Mouse (Mus musculus) embryonic fibroblast, embryonic 13.5 days (primary cell): ENCODE results near the gene Cstl1. TPM values are rescaled to one million over a fixed set of nuclear protein-coding genes. Genes with fewer than 3 reads are reported as not detected.
"Not testable (repeated sequence)": the region's sequence is repeated elsewhere in the genome, so short reads cannot be mapped to it uniquely, and the experiment has no call there.

ENCODE experiments used
- H3K27ac ChIP-seq: 2 replicates; pipeline ENCODE4 v1.5.1; 2012; ENCODE audit warnings: low read length, control low read depth, inconsistent platforms; ENCODE audit not compliant: insufficient read depth
- H3K4me1 ChIP-seq: 2 replicates; pipeline ENCODE4 v1.6.1; 2011; ENCODE audit warnings: low read length; ENCODE audit not compliant: control insufficient read depth, insufficient read depth
- H3K4me3 ChIP-seq: 2 replicates; pipeline ENCODE4 v1.5.1; 2011; ENCODE audit warnings: mild to moderate bottlenecking, control low read depth, low read length; ENCODE audit not compliant: insufficient read depth
- CTCF ChIP-seq: IDR thresholded peaks from 2 replicates; pipeline ENCODE4 v1.5.1; 2011; ENCODE audit warnings: mild to moderate bottlenecking, control low read depth, low read length, moderate library complexity, borderline replicate concordance; ENCODE audit not compliant: insufficient read depth
- POLR2A ChIP-seq: IDR thresholded peaks from 2 replicates; pipeline ENCODE4 v1.6.1; 2011; ENCODE audit warnings: low read depth, mild to moderate bottlenecking, control low read depth, low read length, moderate library complexity
- polyA plus RNA-seq: library from polyadenylated mRNA; stranded (reverse); fragments of >200 nt; gene quantifications from 2 replicates; pipeline ENCODE4 v1.2.4, GENCODE M21; 2011; ENCODE audit warnings: low read depth; ENCODE audit not compliant: missing spikeins, insufficient read length

The Cstl1 gene
- polyA plus RNA-seq, 1 experiment: not detected

DNA sequence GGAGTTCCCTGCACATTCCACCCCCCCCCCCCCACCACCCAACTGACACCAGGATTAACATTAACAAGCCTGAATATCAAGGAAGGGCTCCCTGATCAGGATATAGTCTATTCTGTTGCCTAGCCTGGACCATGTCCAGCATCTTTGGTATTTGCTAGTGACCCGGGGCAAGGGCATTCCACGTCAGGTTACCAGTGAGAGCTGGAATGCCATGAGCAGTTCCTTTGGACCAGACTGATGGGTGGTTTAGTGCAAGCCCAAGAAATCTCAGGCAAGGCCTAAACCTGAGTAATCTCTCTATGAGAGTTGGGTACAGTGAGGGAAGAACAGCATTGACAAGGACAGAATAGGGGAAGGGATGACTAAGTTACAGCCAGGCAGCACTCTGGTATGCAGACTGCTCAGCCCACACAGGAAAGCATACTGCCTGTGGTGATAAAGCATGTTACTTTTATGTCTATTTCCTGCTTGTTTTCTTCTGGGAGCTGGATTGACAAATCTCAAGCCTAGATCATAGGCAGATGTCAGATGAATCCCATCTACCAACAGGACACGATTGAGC lies 6.2 kb upstream of the Cstl1 start:
- TF ChIP-seq POLR2A (no peak), CTCF (no peak)
- Histone ChIP-seq H3K27ac (no peak overlapping the region; the same call in 1 of the 2 replicates), H3K4me3 (no peak overlapping the region), H3K4me1 (peaks cover 11% of the 10 kb centered on the region)

DNA sequence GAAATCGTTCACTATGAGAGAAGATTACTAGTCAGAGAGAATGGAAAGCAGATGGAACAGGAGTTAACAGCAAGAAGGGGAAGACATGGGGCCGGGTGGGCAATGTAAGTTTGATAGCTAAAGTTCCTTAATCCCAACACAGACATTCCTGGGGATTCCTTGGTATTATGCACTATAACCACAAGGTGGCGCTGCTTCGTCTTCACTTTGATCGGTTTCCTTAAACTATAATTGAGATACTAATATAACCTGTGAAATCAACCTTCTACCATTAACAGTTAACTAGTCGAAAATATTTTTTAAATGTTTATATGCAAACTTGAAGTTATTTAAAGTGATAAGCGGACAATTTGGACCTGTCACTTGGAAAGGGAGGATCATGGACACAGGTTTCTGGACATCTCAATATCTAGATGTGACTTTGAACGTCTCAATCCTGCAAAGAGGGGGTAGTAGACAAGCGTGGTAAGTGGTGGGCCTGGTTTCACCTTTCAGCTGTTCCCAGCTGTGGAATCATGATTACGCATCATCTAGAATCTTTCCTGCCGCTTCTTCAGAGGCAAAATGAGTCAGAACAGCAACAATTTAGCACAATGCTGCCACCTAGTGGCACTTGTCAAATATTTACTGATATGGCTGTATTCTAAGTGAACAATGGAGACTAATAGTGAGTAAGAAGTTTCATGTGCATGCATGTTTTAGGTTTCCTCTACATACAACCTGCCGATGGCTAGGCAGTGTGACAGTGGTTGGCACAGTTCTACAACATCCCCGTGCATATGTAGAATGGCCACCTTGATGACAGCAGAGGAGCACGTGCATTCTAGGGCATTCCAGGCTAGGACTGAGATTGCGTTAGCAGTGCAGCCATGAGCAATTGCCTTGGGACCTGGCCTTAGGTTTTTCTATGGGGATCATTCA lies 2.0 kb downstream of the Cstl1 start:
- no peaks in the 10 kb centered on the region; the same call in 1 of the 2 replicates for H3K4me1 ChIP-seq
- no peak for TF ChIP-seq POLR2A
- no peak for TF ChIP-seq CTCF
- peak overlapping the region; percentile 28; the same call in 1 of the 2 replicates for H3K4me3 ChIP-seq

DNA sequence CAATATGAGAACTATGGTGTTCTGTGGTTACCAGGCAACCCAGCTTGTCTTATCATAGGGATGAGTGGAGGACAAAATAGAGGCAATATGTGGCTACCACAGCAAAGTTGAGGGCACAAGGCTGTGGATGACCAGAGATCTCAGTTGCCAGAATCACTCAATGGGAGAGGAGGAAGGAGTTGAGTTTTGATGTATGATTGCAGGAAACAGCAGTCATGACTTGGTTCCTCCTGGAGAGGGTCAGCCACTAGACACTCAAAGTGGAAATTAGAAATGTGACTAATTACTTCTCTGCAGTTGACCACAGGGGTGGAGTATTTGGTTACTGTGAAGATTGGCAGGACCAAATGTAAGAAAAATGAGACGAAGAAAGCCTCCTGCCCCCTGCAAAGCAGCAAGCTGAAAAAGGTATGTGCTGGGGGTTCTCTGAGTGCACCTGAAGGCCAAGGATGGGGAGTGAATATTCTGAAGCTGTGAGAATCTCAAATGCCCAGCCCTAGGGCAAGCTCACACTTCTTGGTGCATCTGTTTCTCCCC lies 4.2 kb downstream of the Cstl1 start:
- no peak overlapping the region for H3K4me3 ChIP-seq

More for the DNA sequence above, 2.0 kb downstream of the Cstl1 start:
- H3K27ac ChIP-seq: no peak overlapping the region

DNA sequence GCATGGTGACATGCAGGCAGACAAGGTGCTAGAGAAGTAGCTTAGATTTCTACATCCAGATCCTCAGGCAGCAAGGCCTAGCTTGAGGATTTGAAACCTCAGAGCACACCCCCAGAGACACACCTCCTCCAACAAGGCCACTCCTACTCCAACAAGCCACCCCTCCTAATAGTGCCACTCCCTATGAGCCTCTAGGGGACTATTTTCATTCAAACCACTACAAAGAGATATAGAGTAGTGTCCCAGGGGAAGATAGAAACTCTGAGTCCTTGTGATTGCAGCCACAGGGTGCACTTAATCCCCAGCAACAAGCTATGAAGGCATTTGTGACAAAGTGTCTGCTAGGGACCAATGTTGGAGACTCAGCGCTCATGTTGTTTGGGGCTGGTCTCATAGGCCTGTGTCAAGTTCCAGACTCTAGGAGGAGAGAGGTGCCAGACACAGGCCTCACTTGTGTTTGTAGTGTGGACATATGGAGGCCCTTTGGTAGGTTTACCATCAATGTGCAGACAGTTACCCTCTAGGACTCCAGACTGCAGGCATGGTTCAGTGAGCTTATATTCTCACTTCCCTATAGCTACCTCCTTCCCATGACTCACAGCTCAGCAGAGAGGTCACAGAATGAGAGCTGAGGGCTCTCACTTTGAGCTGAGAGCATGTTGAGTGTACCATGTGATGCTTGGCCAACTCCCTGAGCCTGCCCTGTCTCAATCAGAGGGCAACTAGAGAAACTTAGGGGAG lies 13.7 kb downstream of the Cstl1 start:
- H3K4me3 ChIP-seq: no peak overlapping the region
- H3K27ac ChIP-seq: no peak overlapping the region
- TF ChIP-seq CTCF (no peak), POLR2A (no peak)
- no peaks in the 10 kb centered on the region for H3K4me1 ChIP-seq

More for the DNA sequence above, 4.2 kb downstream of the Cstl1 start:
- Histone ChIP-seq H3K4me1 (no peaks in the 10 kb centered on the region; the same call in 1 of the 2 replicates), H3K27ac (no peak overlapping the region)
- no peak for TF ChIP-seq POLR2A
- no peak for TF ChIP-seq CTCF

DNA sequence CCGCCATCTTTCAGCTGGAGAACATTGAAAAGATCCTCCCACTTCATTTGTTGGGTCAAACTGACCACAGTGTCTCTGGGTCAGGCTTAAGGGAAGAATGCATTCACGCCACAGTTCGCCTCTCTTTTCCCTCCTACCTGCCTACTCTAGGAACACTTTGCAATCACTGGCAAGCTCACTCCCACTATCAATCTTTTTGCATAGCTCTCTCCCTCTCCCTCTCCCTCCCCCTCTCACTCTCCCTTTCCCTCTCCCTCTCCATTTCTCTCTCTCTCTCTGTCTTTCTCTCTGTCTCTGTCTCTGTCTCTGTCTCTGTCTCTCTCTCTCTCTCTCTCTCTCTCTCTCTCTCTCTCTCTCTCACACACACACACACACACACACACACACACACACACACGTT lies 21.2 kb downstream of the Cstl1 start, which contains the start of gene Cst11:
Gene Cst11, minus strand, starts transcription at position 101 of the 400 bp plus-strand sequence.
- not testable (repeated sequence) for H3K4me3 ChIP-seq, H3K27ac ChIP-seq, H3K4me1 ChIP-seq

DNA sequence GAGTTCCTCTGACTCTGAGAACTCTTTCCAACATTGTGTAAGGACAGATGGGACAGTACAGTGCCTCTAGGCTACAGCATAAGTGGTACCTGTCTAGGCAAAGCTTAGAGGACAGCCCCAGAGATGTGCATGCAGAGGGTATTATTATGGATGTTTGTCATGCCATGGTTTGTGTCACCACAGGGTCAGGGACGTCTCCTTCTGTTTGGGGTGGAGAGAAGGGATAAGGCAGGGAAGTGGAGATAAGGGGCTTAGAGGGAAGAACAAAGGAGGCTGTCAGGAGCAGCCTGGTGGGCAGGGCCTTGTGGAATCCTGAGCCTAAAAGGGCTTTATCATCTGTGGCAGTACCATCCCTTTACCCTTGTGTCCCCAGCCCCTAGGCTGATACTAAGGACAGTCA lies 31.6 kb downstream of the Cstl1 start, which contains the start of gene 8030411F24Rik:
Gene 8030411F24Rik, plus strand, starts transcription at position 301 of the 400 bp plus-strand sequence.
- no peak within 1 kb of the TSS for H3K4me3 ChIP-seq
- H3K27ac ChIP-seq: no peak within 1 kb of the TSS
- no peaks in the 10 kb centered on the region for H3K4me1 ChIP-seq
- TF ChIP-seq CTCF (no peak), POLR2A (no peak)

DNA sequence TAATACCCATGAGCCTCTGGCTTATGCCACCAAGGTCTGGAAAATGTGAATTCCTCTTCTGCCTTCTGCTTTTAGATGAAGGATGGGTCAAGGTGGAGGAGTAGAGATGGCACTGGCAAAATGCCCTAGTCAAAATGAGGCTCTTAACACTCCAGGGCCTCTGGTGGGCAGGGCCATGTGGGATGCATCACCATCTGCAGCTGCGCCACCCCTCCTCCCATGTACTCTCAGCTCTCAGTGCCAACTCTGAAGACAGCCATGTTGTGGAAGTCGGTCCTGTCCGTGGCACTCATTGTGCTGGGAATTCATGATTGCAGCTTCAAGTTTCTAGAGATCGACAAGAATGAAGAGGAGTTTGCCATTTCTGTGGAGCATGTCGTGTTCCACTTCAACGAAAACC lies 39.0 kb downstream of the Cstl1 start, which contains the start of gene Cst12:
Gene Cst12, plus strand, starts transcription at position 220 of the 400 bp plus-strand sequence.
- Histone ChIP-seq H3K4me1 (no peaks in the 10 kb centered on the region), H3K4me3 (no peak within 1 kb of the TSS), H3K27ac (no peak within 1 kb of the TSS)
- TF ChIP-seq CTCF: no peak
- TF ChIP-seq POLR2A: no peak

DNA sequence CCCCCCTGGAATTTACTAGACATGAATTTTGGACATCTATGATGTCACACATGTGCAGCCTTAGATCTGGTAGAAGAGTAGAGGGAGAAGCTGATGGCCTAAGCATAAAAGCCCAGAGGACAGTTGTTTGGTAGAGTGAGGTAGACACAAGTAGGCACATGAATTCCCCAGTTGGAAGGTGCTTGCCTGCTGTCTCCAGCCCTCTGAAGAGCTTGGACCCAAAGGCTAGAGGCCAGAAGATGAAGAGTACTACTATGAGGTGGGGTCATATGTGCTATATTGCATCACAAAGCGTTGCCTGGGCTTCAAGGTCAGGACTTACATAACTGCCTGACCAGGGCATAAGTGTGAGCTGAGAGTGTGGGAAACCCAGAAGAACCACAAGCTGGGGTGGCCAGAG lies 48.3 kb downstream of the Cstl1 start, which contains the start of gene Cst8:
Gene Cst8, plus strand, starts transcription at position 301 of the 400 bp plus-strand sequence.
- Histone ChIP-seq H3K27ac (no peak within 1 kb of the TSS), H3K4me3 (no peak within 1 kb of the TSS), H3K4me1 (no peaks in the 10 kb centered on the region)
- TF ChIP-seq POLR2A (no peak), CTCF (no peak)

DNA sequence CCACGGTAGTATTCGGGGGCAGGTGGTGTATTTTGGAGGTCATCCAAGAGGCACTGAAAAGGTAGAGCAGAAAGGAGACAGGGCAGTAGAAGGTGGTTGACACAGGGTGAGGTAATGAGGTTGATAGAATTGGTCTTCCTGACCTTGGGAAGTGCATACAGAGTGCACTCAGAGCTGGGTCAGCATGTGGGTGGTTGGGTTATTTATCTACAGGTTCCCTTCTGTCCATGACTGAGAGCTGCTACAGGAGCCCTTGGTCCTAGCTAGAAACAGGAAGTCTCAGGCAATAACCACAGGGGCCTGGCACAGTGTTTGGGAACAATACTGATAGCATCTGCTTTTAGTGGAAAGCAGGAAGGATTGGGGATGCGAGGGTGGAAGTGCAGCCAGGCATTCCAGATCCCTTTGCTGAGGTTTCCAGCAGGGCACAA lies 51.3 kb downstream of the Cstl1 start:
- no peaks in the 10 kb centered on the region for H3K4me1 ChIP-seq
- H3K4me3 ChIP-seq: no peak overlapping the region
- H3K27ac ChIP-seq: no peak overlapping the region
- TF ChIP-seq CTCF (no peak), POLR2A (no peak)

Other genes with a start within 250 kb of the Cstl1 start
- 19.8 and 25.5 TPM in 2 replicates for gene Nxt1, start 77.8 kb upstream of the Cstl1 start, polyA plus RNA-seq
- 17.8 and 23.5 TPM in 2 replicates for gene Gzf1, start 69.3 kb upstream of the Cstl1 start, polyA plus RNA-seq
- 2.5 and 2.8 TPM in 2 replicates for gene Napb, start 17.9 kb upstream of the Cstl1 start, polyA plus RNA-seq
- gene Cst11, start 21.1 kb downstream of the Cstl1 start, polyA plus RNA-seq: not detected in 2 replicates
- not detected in 2 replicates for gene 8030411F24Rik, start 31.7 kb downstream of the Cstl1 start, polyA plus RNA-seq
- gene Cst12, start 39.0 kb downstream of the Cstl1 start, polyA plus RNA-seq: not detected in 2 replicates
- not detected in 2 replicates for gene Cst8, start 48.4 kb downstream of the Cstl1 start, polyA plus RNA-seq
- not detected in 2 replicates for gene Cst13, start 69.7 kb downstream of the Cstl1 start, polyA plus RNA-seq
- not detected in 2 replicates for gene Cst9, start 84.8 kb downstream of the Cstl1 start, polyA plus RNA-seq
- gene 9230104L09Rik, start 114.7 kb downstream of the Cstl1 start, polyA plus RNA-seq: not detected in 2 replicates
- gene Cst3, start 125.3 kb downstream of the Cstl1 start, polyA plus RNA-seq: 381 and 419 TPM in 2 replicates